Mouse (Mus musculus) C2C12 (cell line): ENCODE measurements around the gene Hsf2bp. TPM values are rescaled to one million over a fixed set of nuclear protein-coding genes. Genes with fewer than 3 reads are reported as not detected.
A peak's percentile ranks its signal among the peaks of the same experiment; 100 is the strongest.

Experiments
- H3K27me3 ChIP-seq: one replicate; pipeline ENCODE4 v1.6.1; 2011; ENCODE audit not compliant: control insufficient read depth, insufficient read depth, insufficient read length
- H3K36me3 ChIP-seq: one replicate; pipeline ENCODE4 v1.6.1; 2011; ENCODE audit not compliant: control insufficient read depth, insufficient read depth
- H3K4me3 ChIP-seq: one replicate; pipeline ENCODE4 v1.5.1; 2011; ENCODE audit warnings: mild to moderate bottlenecking, control low read depth; ENCODE audit not compliant: poor library complexity, insufficient read depth, severe bottlenecking
- H3K79me2 ChIP-seq: one replicate; pipeline ENCODE4 v1.6.1; 2011; ENCODE audit not compliant: control insufficient read depth, insufficient read depth
- H3K79me3 ChIP-seq: one replicate; pipeline ENCODE4 v1.6.1; 2011; ENCODE audit warnings: low read depth, control low read depth
- H3ac ChIP-seq: one replicate; pipeline ENCODE3; 2011; ENCODE audit warnings: low read depth; ENCODE audit not compliant: control insufficient read depth, insufficient read length
- CEBPB ChIP-seq: IDR thresholded peaks from one replicate; pipeline ENCODE4 v1.6.1; 2011; ENCODE audit warnings: low read depth, mild to moderate bottlenecking, control low read depth, moderate library complexity
- CTCF ChIP-seq: IDR thresholded peaks from one replicate; pipeline ENCODE4 v1.5.1; 2011; ENCODE audit not compliant: control insufficient read depth, insufficient read depth, insufficient read length
- FOSL1 ChIP-seq: IDR thresholded peaks from one replicate; pipeline ENCODE4 v1.8.0; 2011; ENCODE audit warnings: mild to moderate bottlenecking, low read length; ENCODE audit not compliant: poor library complexity, insufficient read depth, severe bottlenecking
- MAX ChIP-seq: IDR thresholded peaks from one replicate; pipeline ENCODE4 v1.6.1; 2011; ENCODE audit warnings: mild to moderate bottlenecking, control low read depth
- MYOD1 ChIP-seq: IDR thresholded peaks from one replicate; pipeline ENCODE4 v1.6.1; 2011; ENCODE audit warnings: low read depth; ENCODE audit not compliant: control insufficient read depth, insufficient read length
- MYOG ChIP-seq: IDR thresholded peaks from one replicate; pipeline ENCODE4 v1.6.1; 2011; ENCODE audit not compliant: control insufficient read depth, insufficient read length; ENCODE audit errors: extremely low read depth
- USF1 ChIP-seq: IDR thresholded peaks from one replicate; pipeline ENCODE4 v1.6.1; 2011; ENCODE audit warnings: low read depth, mild to moderate bottlenecking, control low read depth, moderate library complexity
- polyA plus RNA-seq: library from polyadenylated mRNA; unstranded; fragments of >200 nt; fragmentation: generic; extraction: Trizol; gene quantifications from one replicate; pipeline ENCODE4 v1.2.1, GENCODE M21; 2012; ENCODE audit warnings: missing spikeins

The Hsf2bp gene
- polyA plus RNA-seq, 1 experiment = 1.1 TPM

DNA sequence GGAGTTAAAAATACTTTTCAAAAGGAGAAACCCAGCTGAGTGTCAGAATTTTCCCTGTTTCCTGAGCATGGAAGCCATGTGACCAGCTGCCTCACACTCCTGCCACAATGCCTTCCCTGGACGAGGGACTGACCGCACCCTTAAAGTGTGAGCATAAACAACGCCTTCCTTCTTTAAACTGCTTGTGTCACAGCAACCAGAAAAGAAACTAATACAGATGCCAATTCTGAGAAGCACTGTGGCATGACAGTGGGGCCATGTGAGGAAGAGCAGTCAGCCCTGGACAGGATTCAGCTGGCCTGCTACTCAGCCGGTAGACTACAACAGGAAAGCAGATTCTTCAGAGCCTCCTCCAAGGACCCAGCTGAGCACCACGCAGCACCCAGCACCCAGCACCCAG is 29.3 kb downstream of the Hsf2bp start:
- H3K79me3 ChIP-seq = no peaks in the 10 kb centered on the region
- H3ac ChIP-seq = no peak overlapping the region
- no peaks in the 10 kb centered on the region for H3K36me3 ChIP-seq
- no peaks in the 10 kb centered on the region for H3K27me3 ChIP-seq
- H3K4me3 ChIP-seq = no peak overlapping the region
- no peaks in the 10 kb centered on the region for H3K79me2 ChIP-seq
- no peak for TF ChIP-seq CTCF
- no peak for TF ChIP-seq MAX
- no peak for TF ChIP-seq MYOD1
- TF ChIP-seq FOSL1 = no peak
- TF ChIP-seq MYOG = no peak
- no peak for TF ChIP-seq USF1
- no peak for TF ChIP-seq CEBPB

DNA sequence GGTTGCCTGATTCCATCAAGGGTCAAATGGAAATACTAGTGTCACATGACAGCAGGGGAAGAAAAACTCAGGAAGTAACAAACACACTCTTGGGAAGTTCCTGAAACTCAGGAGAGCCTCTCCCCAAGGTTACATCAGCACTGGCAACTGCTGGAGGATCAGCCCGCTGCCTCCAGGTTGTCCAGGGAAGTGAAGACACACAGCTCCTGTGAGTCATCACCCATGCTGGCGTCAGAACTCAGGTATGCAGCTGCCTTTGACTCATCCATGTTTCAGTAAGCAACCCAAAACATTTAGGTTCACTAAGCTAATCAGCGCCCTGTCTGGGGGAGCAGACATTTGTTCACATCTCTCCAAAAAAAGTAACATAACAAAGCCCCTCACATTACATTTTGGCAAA is 32.9 kb downstream of the Hsf2bp start:
- no peaks in the 10 kb centered on the region for H3K27me3 ChIP-seq
- no peaks in the 10 kb centered on the region for H3K36me3 ChIP-seq
- H3ac ChIP-seq = no peak overlapping the region
- TF ChIP-seq CTCF = no peak
- peak; percentile 7 for TF ChIP-seq FOSL1
- no peaks in the 10 kb centered on the region for H3K79me2 ChIP-seq
- H3K4me3 ChIP-seq = no peak overlapping the region
- no peaks in the 10 kb centered on the region for H3K79me3 ChIP-seq

- Histone ChIP-seq H3K79me3 (no peaks in the 10 kb centered on the region), H3K27me3 (no peaks in the 10 kb centered on the region), H3K4me3 (no peak overlapping the region), H3ac (no peak overlapping the region), H3K79me2 (no peaks in the 10 kb centered on the region), H3K36me3 (no peaks in the 10 kb centered on the region)
- TF ChIP-seq MYOD1 (no peak), USF1 (no peak), CTCF (no peak), MYOG (no peak), FOSL1 (no peak), CEBPB (no peak), MAX (no peak)
Observed at GRCm38 (mm10) chr17:31998351-31998750, 37.8 kb downstream of the Hsf2bp start.

DNA sequence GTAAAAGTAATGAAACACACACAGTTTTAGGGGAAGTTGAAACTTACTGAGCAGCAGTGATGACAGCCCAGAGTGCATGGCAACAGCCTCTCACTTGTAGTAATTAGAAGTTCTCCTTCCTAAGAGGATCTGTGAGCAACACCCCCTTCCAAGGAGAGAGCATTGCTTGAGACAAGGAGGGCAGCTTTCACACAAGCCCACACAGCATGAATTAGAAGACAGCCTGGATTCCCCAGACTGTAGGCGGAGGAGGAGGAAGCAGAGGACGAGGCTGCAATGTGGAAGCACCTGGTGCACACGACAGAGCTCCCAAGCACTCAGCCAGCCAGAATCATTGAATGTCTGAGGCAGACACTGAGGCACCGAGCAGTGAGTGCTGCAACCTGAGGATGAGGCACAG is 39.8 kb downstream of the Hsf2bp start:
- Histone ChIP-seq H3K79me3 (no peaks in the 10 kb centered on the region), H3K79me2 (no peaks in the 10 kb centered on the region), H3K36me3 (no peaks in the 10 kb centered on the region), H3K27me3 (no peaks in the 10 kb centered on the region), H3ac (no peak overlapping the region), H3K4me3 (no peak overlapping the region)
- TF ChIP-seq MYOG (no peak), MYOD1 (no peak), CTCF (no peak), FOSL1 (no peak), CEBPB (no peak), USF1 (no peak), MAX (no peak)

GRCm38 (mm10) chr17:31995784-31996183 is 40.4 kb downstream of the Hsf2bp start:
- H3ac ChIP-seq = no peak overlapping the region
- no peak overlapping the region for H3K4me3 ChIP-seq
- no peaks in the 10 kb centered on the region for H3K36me3 ChIP-seq
- H3K79me3 ChIP-seq = no peaks in the 10 kb centered on the region
- no peaks in the 10 kb centered on the region for H3K27me3 ChIP-seq
- no peaks in the 10 kb centered on the region for H3K79me2 ChIP-seq
- TF ChIP-seq MAX (no peak), CTCF (no peak), MYOD1 (no peak), MYOG (no peak), FOSL1 (no peak), CEBPB (no peak), USF1 (no peak)

DNA sequence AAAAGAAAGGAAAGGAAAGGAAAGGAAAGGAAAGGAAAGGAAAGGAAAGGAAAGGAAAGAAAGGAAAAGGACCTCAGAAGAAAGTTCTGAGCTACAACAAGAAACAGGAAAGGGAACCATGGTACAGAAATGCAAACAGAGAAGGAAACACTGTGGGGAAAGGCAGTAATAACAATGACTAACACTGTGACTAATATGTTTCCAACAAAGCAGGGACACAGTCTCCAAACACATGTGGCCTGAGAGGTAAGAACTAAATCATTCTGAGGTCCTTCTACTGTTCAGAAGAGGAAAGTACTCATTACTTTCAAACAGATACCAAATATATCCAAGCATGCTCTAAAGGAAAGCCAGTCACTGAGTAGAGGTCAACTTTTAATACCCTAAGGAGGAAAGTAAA is 42.0 kb downstream of the Hsf2bp start:
- TF ChIP-seq USF1 (peak; percentile 22), MYOG (no peak), FOSL1 (peak; percentile 67), MAX (peak; percentile 74), CTCF (no peak), MYOD1 (peak; percentile 42)
- no peak overlapping the region for H3ac ChIP-seq
- no peaks in the 10 kb centered on the region for H3K27me3 ChIP-seq
- H3K36me3 ChIP-seq = no peaks in the 10 kb centered on the region
- no peaks in the 10 kb centered on the region for H3K79me2 ChIP-seq
- H3K79me3 ChIP-seq = no peaks in the 10 kb centered on the region
- no peak overlapping the region for H3K4me3 ChIP-seq
